Mouse (Mus musculus) cerebellum, postnatal 25 days (tissue): ENCODE results near the gene Nxph3.
"Not testable (repeated sequence)": the region's sequence is repeated elsewhere in the genome, so short reads cannot be mapped to it uniquely, and the experiment has no call there.

Experiments
- DNase-seq, 2 experiments: peaks; one replicate each; pipeline ENCODE4 v3.0.0; 2021; ENCODE audit warnings: mixed read lengths in 2 of 2

The Nxph3 gene

GRCm38 (mm10) chr11:95517162-95517561 is 2.8 kb upstream of the Nxph3 start:
- no peak for DNase-seq

- DNase-seq, result peak; percentile 30 to 50
Measured at GRCm38 (mm10) chr11:95516491-95516911, 2.1 kb upstream of the Nxph3 start.

GRCm38 (mm10) chr11:95515376-95516323 is 1.3 kb upstream of the Nxph3 start:
- peak; percentile 36 to 38 for DNase-seq

- peak; percentile 62 to 70 for DNase-seq
Measured at GRCm38 (mm10) chr11:95513461-95514297, 691 bp downstream of the Nxph3 start.

- peak in 1 of 2 experiments; percentile 37 for DNase-seq
Measured at GRCm38 (mm10) chr11:95512383-95512782, 2.0 kb downstream of the Nxph3 start.

GRCm38 (mm10) chr11:95511919-95512318 is 2.5 kb downstream of the Nxph3 start:
- peak in 1 of 2 experiments; percentile 30 for DNase-seq

- no peak for DNase-seq
Measured at GRCm38 (mm10) chr11:95510631-95511030, 3.7 kb downstream of the Nxph3 start.

- peak; percentile 39 to 58 for DNase-seq
Measured at GRCm38 (mm10) chr11:95509126-95509717, 5.1 kb downstream of the Nxph3 start.

- no peak for DNase-seq
Measured at GRCm38 (mm10) chr11:95508211-95508926, 6.0 kb downstream of the Nxph3 start.

- DNase-seq, result no peak
Measured at GRCm38 (mm10) chr11:95507785-95508184, 6.6 kb downstream of the Nxph3 start.

- peak; percentile 53 to 71 for DNase-seq
Measured at GRCm38 (mm10) chr11:95507041-95507716, 7.2 kb downstream of the Nxph3 start.

GRCm38 (mm10) chr11:95504271-95504731 is 10.1 kb downstream of the Nxph3 start:
- DNase-seq, result peak; percentile 43 to 49

- DNase-seq, result peak in 1 of 2 experiments; percentile 39
Measured at GRCm38 (mm10) chr11:95503581-95504180, 10.7 kb downstream of the Nxph3 start.

GRCm38 (mm10) chr11:95501826-95502225 is 12.5 kb downstream of the Nxph3 start:
- DNase-seq, result not testable (repeated sequence)

- peak; percentile 54 to 65 for DNase-seq
Measured at GRCm38 (mm10) chr11:95500836-95501235, 13.5 kb downstream of the Nxph3 start.

- peak in 1 of 2 experiments; percentile 29 for DNase-seq
Measured at GRCm38 (mm10) chr11:95500412-95500811, 14.0 kb downstream of the Nxph3 start.

- no peak for DNase-seq
Measured at GRCm38 (mm10) chr11:95497921-95498320, 16.4 kb downstream of the Nxph3 start.

- DNase-seq, result no peak
Measured at GRCm38 (mm10) chr11:95495883-95496282, 18.5 kb downstream of the Nxph3 start.

- no peak for DNase-seq
Measured at GRCm38 (mm10) chr11:95494374-95494773, 20.0 kb downstream of the Nxph3 start.

- peak in 1 of 2 experiments; percentile 30 for DNase-seq
Measured at GRCm38 (mm10) chr11:95493950-95494349, 20.4 kb downstream of the Nxph3 start.

- DNase-seq, result peak; percentile 36 to 61
Measured at GRCm38 (mm10) chr11:95493010-95493409, 21.4 kb downstream of the Nxph3 start.
